Mouse (Mus musculus): ENCODE results near the gene Kif5a. TPM values are rescaled to one million over a fixed set of nuclear protein-coding genes. Genes with fewer than 3 reads are reported as not detected.

Kif5a gene
- total RNA-seq, 4 experiments from 2014 or later, result 0.54 to 1.6 (median 1.2) TPM

- no peak for DNase-seq (ENCODE audit: low spot score)
Measured at GRCm38 (mm10) chr10:127177235-127177634, 85.9 kb downstream of the Kif5a start.

GRCm38 (mm10) chr10:127176756-127177155, 86.4 kb downstream of the Kif5a start:
- DNase-seq (ENCODE audit: low spot score), result no peak

DNA sequence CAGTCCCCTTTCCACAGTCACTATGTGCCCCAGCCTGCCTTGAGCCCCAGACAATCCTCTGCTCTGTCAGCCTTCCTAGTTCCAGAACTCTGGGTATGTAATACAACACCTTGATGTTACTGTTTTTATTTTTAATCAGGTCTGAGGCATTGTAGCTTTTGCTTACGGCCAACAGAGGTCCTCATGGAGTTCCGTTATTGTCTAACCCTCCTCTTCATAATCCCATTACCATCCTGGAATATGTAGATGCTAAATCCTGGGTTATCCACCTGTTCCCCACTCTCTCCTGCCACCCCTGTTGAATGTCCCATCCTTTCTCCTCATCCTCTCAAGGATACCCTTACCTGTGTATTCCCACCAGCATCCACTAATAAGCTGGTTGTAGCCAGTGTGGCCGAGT, 86.9 kb downstream of the Kif5a start:
- DNase-seq (ENCODE audit: low spot score), result no peak

Other genes with a start within 250 kb of the Kif5a start
- gene Tsfm, start 232.5 kb downstream of the Kif5a start, total RNA-seq (2022), result 10 to 100 TPM; 50.9 to 67.0 (median 55.9) TPM
- 1 to 10 TPM; 7.5 to 9.6 (median 9.2) TPM for gene Mettl1, start 221.9 kb downstream of the Kif5a start, total RNA-seq (2022)
- not detected for gene Eef1akmt3, start 221.8 kb downstream of the Kif5a start, total RNA-seq (2022)
- gene Cyp27b1, start 215.1 kb downstream of the Kif5a start, total RNA-seq (2022), result under 1 TPM in 1 of 4 experiments, not detected in 3; 0.19 TPM
- gene March9, start 203.2 kb downstream of the Kif5a start, total RNA-seq (2022), result 1 to 10 TPM; 2.4 to 4.1 (median 3.3) TPM
- gene Cdk4, start 199.8 kb downstream of the Kif5a start, total RNA-seq (2022), result 10 to 100 TPM; 74.9 to 90.0 (median 79.0) TPM
- 10 to 100 TPM; 43.7 to 50.9 (median 48.6) TPM for gene Tspan31, start 193.1 kb downstream of the Kif5a start, total RNA-seq (2022)
- 1 to 10 TPM; 3.6 to 6.1 (median 4.8) TPM for gene Agap2, start 188.1 kb downstream of the Kif5a start, total RNA-seq (2022)
- 10 to 100 TPM; 22.2 to 31.6 (median 24.1) TPM for gene Os9, start 142.2 kb downstream of the Kif5a start, total RNA-seq (2022)
- 1 to 10 TPM; 1.2 to 3.2 (median 1.5) TPM for gene B4galnt1, start 98.1 kb downstream of the Kif5a start, total RNA-seq (2022)
- 10 to 100 TPM; 13.0 to 24.6 (median 15.5) TPM for gene Slc26a10, start 82.7 kb downstream of the Kif5a start, total RNA-seq (2022)
- 10 to 100 TPM in 3 of 4 experiments, 1 to 10 TPM in 1; 8.1 to 13.4 (median 10.8) TPM for gene Arhgef25, start 73.3 kb downstream of the Kif5a start, total RNA-seq (2022)
- gene Dtx3, start 67.6 kb downstream of the Kif5a start, total RNA-seq (2022), result 10 to 100 TPM; 18.1 to 29.6 (median 24.2) TPM
- 10 to 100 TPM; 32.4 to 38.3 (median 35.3) TPM for gene Pip4k2c, start 51.8 kb downstream of the Kif5a start, total RNA-seq (2022)
- gene Dctn2, start 3.0 kb upstream of the Kif5a start, total RNA-seq (2022), result 100 to 1,000 TPM; 143 to 151 (median 146) TPM
- gene Mbd6, start 25.7 kb upstream of the Kif5a start, total RNA-seq (2022), result 10 to 100 TPM; 17.6 to 25.5 (median 19.5) TPM
- gene Mars, start 48.4 kb upstream of the Kif5a start, total RNA-seq (2022), result 10 to 100 TPM; 42.1 to 48.8 (median 45.4) TPM
- gene Arhgap9, start 58.6 kb upstream of the Kif5a start, total RNA-seq (2022), result 1 to 10 TPM; 1.5 to 3.2 (median 3.0) TPM
- gene Gli1, start 78.6 kb upstream of the Kif5a start, total RNA-seq (2022), result 1 to 10 TPM; 1.1 to 1.7 (median 1.3) TPM
- gene Inhbe, start 91.1 kb upstream of the Kif5a start, total RNA-seq (2022), result not detected
- not detected for gene Inhbc, start 107.1 kb upstream of the Kif5a start, total RNA-seq (2022)
- 100 to 1,000 TPM; 150 to 177 (median 168) TPM for gene R3hdm2, start 117.0 kb upstream of the Kif5a start, total RNA-seq (2022)
- gene Stac3, start 238.3 kb upstream of the Kif5a start, total RNA-seq (2022), result 1 to 10 TPM in 1 of 4 experiments, under 1 TPM in 2, not detected in 1; 0.66 to 1.5 (median 0.76) TPM